Mouse (Mus musculus): ENCODE measurements around the gene Elavl2. TPM values are rescaled to one million over a fixed set of nuclear protein-coding genes. Genes with fewer than 3 reads are reported as not detected.
A peak's percentile ranks its signal among the peaks of the same experiment; 100 is the strongest.

Gene Elavl2
- polyA plus RNA-seq, 1 experiment, result 2.0 TPM

GRCm38 (mm10) chr4:91376317-91376910, 24.2 kb downstream of the Elavl2 start:
- H3K4me3 ChIP-seq (ENCODE audit: insufficient read depth, low read length), result peak overlapping the region; percentile 76
- H3K27ac ChIP-seq (ENCODE audit: insufficient read depth, low read length), result no peak overlapping the region
- no peaks in the 10 kb centered on the region for H3K4me1 ChIP-seq (ENCODE audit: control insufficient read depth, insufficient read depth, low read length)
- TF ChIP-seq CTCF (IDR thresholded peaks at IDR 0.05; ENCODE audit: borderline replicate concordance, insufficient read depth, low read length) (no peak), POLR2A (IDR thresholded peaks at IDR 0.05; ENCODE audit: low read depth, low read length) (peak; percentile 52)

- Histone ChIP-seq H3K27ac (ENCODE audit: insufficient read depth, low read length) (no peak overlapping the region), H3K4me3 (ENCODE audit: insufficient read depth, low read length) (peak overlapping the region; percentile 26), H3K4me1 (ENCODE audit: control insufficient read depth, insufficient read depth, low read length) (no peaks in the 10 kb centered on the region)
- TF ChIP-seq CTCF (IDR thresholded peaks at IDR 0.05; ENCODE audit: borderline replicate concordance, insufficient read depth, low read length) (no peak), POLR2A (IDR thresholded peaks at IDR 0.05; ENCODE audit: low read depth, low read length) (no peak)
Measured at GRCm38 (mm10) chr4:91375372-91375687, 25.3 kb downstream of the Elavl2 start.

GRCm38 (mm10) chr4:91374571-91375371, 25.8 kb downstream of the Elavl2 start:
- Histone ChIP-seq H3K4me1 (ENCODE audit: control insufficient read depth, insufficient read depth, low read length) (no peaks in the 10 kb centered on the region), H3K4me3 (ENCODE audit: insufficient read depth, low read length) (peak overlapping the region; percentile 26), H3K27ac (ENCODE audit: insufficient read depth, low read length) (no peak overlapping the region)
- no peak for TF ChIP-seq CTCF (IDR thresholded peaks at IDR 0.05; ENCODE audit: borderline replicate concordance, insufficient read depth, low read length)

- Histone ChIP-seq H3K27ac (ENCODE audit: insufficient read depth, low read length) (no peak overlapping the region), H3K4me3 (ENCODE audit: insufficient read depth, low read length) (no peak overlapping the region), H3K4me1 (ENCODE audit: control insufficient read depth, insufficient read depth, low read length) (no peaks in the 10 kb centered on the region)
- TF ChIP-seq POLR2A (IDR thresholded peaks at IDR 0.05; ENCODE audit: low read depth, low read length) (no peak), CTCF (IDR thresholded peaks at IDR 0.05; ENCODE audit: borderline replicate concordance, insufficient read depth, low read length) (no peak)
Measured at GRCm38 (mm10) chr4:91372844-91373243, 27.7 kb downstream of the Elavl2 start.

- no peak overlapping the region for H3K27ac ChIP-seq (ENCODE audit: insufficient read depth, low read length)
- TF ChIP-seq CTCF (IDR thresholded peaks at IDR 0.05; ENCODE audit: borderline replicate concordance, insufficient read depth, low read length) (no peak), POLR2A (IDR thresholded peaks at IDR 0.05; ENCODE audit: low read depth, low read length) (no peak)
- H3K4me3 ChIP-seq (ENCODE audit: insufficient read depth, low read length), result peak overlapping the region; percentile 24
- no peaks in the 10 kb centered on the region for H3K4me1 ChIP-seq (ENCODE audit: control insufficient read depth, insufficient read depth, low read length)
Measured at GRCm38 (mm10) chr4:91371819-91372215, 28.8 kb downstream of the Elavl2 start.

DNA sequence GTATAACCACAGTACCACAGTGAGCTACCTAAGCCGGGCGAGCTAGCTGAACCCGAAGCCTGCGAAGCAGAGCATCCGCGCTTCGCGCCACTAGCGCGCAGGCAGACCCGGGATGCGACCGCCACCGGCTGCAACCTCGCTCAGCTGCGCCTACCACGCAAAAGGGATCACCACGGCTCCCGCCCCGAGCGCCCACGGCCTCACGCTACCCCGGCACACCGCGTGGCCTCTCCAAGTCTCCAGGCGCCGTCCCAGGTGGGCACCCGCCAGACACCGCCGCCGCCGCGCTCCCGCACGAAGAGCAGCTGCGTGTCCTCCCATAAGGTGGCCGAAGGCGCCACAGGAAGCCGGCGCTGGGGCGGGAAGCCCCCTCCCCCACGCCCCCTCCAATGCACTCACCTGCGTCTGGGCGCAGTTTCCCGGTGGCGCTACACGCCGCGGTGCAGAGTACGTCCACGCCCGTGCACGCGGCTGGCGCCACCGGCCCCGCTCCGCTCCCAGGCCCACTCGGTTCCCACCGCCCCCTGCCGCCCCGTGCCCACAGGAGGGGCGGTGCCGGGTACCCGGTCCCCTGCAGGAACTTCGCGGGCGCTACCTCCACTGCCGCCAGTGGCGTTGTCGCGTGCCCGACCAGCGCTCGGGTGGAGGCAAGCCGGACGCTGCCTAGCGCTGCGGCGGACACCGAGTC, 29.3 kb downstream of the Elavl2 start:
- Histone ChIP-seq H3K27ac (ENCODE audit: insufficient read depth, low read length) (no peak overlapping the region), H3K4me3 (ENCODE audit: insufficient read depth, low read length) (peak overlapping the region; percentile 33), H3K4me1 (ENCODE audit: control insufficient read depth, insufficient read depth, low read length) (no peaks in the 10 kb centered on the region)
- TF ChIP-seq POLR2A (IDR thresholded peaks at IDR 0.05; ENCODE audit: low read depth, low read length), result no peak
- TF ChIP-seq CTCF (IDR thresholded peaks at IDR 0.05; ENCODE audit: borderline replicate concordance, insufficient read depth, low read length), result no peak

DNA sequence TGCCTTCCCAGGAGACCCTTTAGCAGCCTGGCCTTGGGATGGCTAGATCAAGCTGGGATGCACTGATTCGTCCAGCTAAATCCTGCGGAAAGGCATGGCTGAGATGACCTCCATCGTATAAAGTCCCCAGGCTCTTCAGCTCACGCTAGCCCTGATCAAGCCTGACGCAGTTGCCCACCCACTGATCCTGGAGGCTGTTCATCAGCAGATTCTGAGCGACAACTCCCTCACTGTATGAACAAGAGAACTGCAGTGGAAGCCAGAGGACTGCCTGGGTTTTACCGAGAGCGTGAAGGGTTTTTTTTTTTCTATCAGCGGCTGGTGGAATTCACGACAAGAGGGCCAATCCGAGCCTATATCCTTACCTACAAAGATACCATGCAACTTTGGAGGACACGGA, 35.3 kb downstream of the Elavl2 start:
- Histone ChIP-seq H3K4me3 (ENCODE audit: insufficient read depth, low read length) (no peak overlapping the region), H3K27ac (ENCODE audit: insufficient read depth, low read length) (no peak overlapping the region), H3K4me1 (ENCODE audit: control insufficient read depth, insufficient read depth, low read length) (no peaks in the 10 kb centered on the region)
- TF ChIP-seq CTCF (IDR thresholded peaks at IDR 0.05; ENCODE audit: borderline replicate concordance, insufficient read depth, low read length) (no peak), POLR2A (IDR thresholded peaks at IDR 0.05; ENCODE audit: low read depth, low read length) (no peak)

GRCm38 (mm10) chr4:91363963-91364362, 36.6 kb downstream of the Elavl2 start:
- TF ChIP-seq POLR2A (IDR thresholded peaks at IDR 0.05; ENCODE audit: low read depth, low read length), result no peak
- no peak for TF ChIP-seq CTCF (IDR thresholded peaks at IDR 0.05; ENCODE audit: borderline replicate concordance, insufficient read depth, low read length)
- no peak overlapping the region for H3K27ac ChIP-seq (ENCODE audit: insufficient read depth, low read length)
- H3K4me3 ChIP-seq (ENCODE audit: insufficient read depth, low read length), result no peak overlapping the region
- no peaks in the 10 kb centered on the region for H3K4me1 ChIP-seq (ENCODE audit: control insufficient read depth, insufficient read depth, low read length)

DNA sequence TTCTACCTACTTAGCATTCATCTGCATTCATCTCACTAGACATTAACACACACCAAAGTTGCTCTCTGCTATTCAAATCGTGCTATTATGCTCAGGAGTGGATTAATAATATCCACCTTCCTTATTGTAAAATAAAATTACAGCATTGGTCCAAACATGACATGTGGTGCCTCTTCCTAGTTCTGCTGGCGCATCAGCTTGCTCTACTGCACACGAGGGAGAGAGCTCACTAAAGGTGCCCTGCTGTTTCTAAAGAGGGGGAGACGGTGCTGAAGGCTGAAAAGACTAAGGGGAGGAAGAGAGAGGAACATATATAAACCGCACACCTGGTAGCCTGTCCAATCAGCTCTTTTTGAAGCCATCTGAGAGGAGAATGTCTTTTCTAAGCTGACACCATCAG, 38.1 kb downstream of the Elavl2 start:
- Histone ChIP-seq H3K4me1 (ENCODE audit: control insufficient read depth, insufficient read depth, low read length) (no peaks in the 10 kb centered on the region), H3K4me3 (ENCODE audit: insufficient read depth, low read length) (no peak overlapping the region), H3K27ac (ENCODE audit: insufficient read depth, low read length) (no peak overlapping the region)
- no peak for TF ChIP-seq CTCF (IDR thresholded peaks at IDR 0.05; ENCODE audit: borderline replicate concordance, insufficient read depth, low read length)
- TF ChIP-seq POLR2A (IDR thresholded peaks at IDR 0.05; ENCODE audit: low read depth, low read length), result no peak

GRCm38 (mm10) chr4:91353138-91353537, 47.4 kb downstream of the Elavl2 start:
- TF ChIP-seq CTCF (IDR thresholded peaks at IDR 0.05; ENCODE audit: borderline replicate concordance, insufficient read depth, low read length) (no peak), POLR2A (IDR thresholded peaks at IDR 0.05; ENCODE audit: low read depth, low read length) (no peak)

More at GRCm38 (mm10) chr4:91353138-91353537, 47.4 kb downstream of the Elavl2 start:
- no peak overlapping the region for H3K27ac ChIP-seq (ENCODE audit: insufficient read depth, low read length)
- no peak overlapping the region for H3K4me3 ChIP-seq (ENCODE audit: insufficient read depth, low read length)
- no peaks in the 10 kb centered on the region for H3K4me1 ChIP-seq (ENCODE audit: control insufficient read depth, insufficient read depth, low read length)

Measured in embryonic fibroblast, embryonic 13.5 days (primary cell).